Mouse (Mus musculus) brain, embryonic 14.5 days (tissue): Measurements from ENCODE around the gene Slpi. TPM values are rescaled to one million over a fixed set of nuclear protein-coding genes. Genes with fewer than 3 reads are reported as not detected.
A peak's percentile ranks its signal among the peaks of the same experiment; 100 is the strongest.
"Not testable (repeated sequence)": the region's sequence is repeated elsewhere in the genome, so short reads cannot be mapped to it uniquely, and the experiment has no call there.

ENCODE experiments used
- DNase-seq: peaks from one replicate; pipeline ENCODE4 v3.0.0-alpha.2; 2011; ENCODE audit warnings: low read depth
- CTCF ChIP-seq: fragments of 200-500 bp; IDR thresholded peaks from 2 replicates; pipeline ENCODE4 v1.5.1; 2012; ENCODE audit warnings: inconsistent platforms, mild to moderate bottlenecking, moderate library complexity, borderline replicate concordance; ENCODE audit not compliant: insufficient read depth, insufficient read length; ENCODE audit errors: extremely low read depth
- POLR2A ChIP-seq: fragments of 200-500 bp; IDR thresholded peaks from 2 replicates; pipeline ENCODE4 v1.6.1; 2012; ENCODE audit warnings: mild to moderate bottlenecking, inconsistent platforms, borderline replicate concordance; ENCODE audit not compliant: poor library complexity, insufficient read depth, insufficient read length, severe bottlenecking; ENCODE audit errors: extremely low read depth
- polyA plus RNA-seq: library from polyadenylated mRNA; depleted of rRNA; stranded (reverse); fragments of >200 nt; gene quantifications from 2 replicates; pipeline ENCODE4 v1.2.3, GENCODE M21; 2012

The Slpi gene
- polyA plus RNA-seq, 1 experiment, result 0.22 TPM

DNA sequence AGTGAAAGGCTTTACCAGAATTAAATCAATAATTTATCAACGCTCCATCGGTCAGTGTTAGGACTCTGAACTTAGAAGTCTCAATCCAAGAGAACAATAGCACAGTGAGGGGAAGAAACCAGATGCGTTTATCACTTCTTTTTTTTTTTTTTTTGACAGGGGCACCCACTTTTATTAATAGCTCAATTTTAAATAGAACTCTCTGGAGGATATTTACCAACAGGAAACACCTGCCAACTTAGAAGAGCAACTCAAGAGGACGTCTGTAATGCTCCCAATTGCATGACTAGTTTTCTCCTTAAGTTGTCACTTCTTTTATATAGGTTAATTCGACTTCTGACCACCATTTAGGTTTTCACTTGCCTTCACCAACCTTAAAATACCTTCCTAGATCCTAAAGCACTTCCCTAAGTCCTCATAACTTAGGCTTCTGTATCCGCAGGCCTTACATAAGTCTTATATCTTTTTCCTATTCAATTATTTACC is 20.2 kb downstream of the Slpi start:
- TF ChIP-seq POLR2A (no peak), CTCF (no peak)
- DNase-seq, result no peak

DNA sequence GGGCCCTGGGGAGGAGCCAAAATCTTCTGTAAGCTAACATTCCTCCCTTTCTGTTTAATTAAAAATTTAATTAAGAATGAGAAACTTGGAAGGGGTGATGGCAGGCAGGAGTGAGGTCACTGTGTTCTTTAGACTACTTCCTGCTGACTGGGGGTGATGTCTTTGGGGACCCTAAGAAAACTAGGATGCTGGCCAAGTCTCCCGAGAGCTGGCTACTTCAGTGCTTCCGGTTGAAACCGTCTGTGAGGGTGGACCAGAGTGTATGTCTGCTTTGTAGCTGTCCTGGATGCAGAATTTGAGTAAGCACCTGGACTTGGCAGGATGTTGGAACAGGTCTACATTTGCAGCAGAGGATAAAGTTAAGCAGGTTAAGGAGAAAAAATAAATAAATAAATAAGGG is 21.9 kb downstream of the Slpi start:
- peak; percentile 52 for DNase-seq
- TF ChIP-seq CTCF, result no peak
- TF ChIP-seq POLR2A, result no peak

DNA sequence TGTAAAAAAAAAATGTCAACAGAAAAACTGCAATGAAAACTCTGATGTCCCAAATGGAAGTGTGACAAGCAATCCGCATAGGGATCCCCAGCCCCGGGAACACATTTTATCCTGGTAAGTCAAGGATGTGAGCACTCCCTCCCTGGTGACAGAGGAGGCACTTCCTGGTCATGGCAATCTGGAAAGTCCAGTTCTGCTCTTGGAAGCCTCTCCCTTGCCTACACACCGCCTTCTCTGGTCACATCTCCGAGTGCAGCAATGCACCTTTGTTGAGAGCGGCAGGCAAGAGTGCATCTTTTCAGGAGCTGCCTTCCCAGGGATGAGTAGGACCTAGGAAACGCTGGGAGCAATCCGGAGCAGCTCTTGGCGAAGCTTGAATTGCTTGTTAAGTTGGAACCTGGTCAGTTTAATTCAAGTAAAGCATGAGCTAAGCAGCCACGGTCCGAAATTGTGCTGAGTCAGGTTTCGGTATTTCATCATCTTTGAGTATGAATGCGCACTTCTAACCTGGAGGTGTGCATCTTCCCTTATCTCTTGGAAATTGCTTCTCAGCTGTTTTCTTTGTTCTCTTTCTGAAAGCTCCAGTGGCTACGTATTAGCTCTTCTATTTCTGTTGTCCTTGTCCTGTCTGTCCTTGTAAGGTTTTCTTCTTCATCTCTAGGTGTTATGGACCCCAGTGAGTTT is 27.8 kb downstream of the Slpi start:
- no peak for DNase-seq
- TF ChIP-seq POLR2A (no peak), CTCF (no peak)

DNA sequence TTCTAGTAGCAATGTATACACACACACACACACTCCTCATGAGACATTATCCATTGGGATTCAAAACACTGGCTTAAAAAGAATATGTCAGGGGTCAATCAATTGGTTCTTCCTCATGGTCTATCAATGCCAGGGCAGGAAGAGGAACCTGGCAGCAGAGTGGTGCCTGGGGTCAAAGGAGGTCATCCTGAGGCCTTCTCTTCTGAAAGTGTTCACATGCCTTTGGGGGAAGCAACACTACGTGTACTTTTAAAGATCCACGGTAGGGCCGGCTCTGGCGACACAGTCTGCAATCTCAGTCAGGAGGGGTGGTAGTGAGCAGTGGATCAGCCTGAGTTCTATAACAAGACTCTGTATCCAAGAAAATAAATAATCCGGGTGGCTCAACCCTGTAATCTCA is 29.2 kb downstream of the Slpi start:
- TF ChIP-seq POLR2A (no peak), CTCF (no peak)
- no peak for DNase-seq

DNA sequence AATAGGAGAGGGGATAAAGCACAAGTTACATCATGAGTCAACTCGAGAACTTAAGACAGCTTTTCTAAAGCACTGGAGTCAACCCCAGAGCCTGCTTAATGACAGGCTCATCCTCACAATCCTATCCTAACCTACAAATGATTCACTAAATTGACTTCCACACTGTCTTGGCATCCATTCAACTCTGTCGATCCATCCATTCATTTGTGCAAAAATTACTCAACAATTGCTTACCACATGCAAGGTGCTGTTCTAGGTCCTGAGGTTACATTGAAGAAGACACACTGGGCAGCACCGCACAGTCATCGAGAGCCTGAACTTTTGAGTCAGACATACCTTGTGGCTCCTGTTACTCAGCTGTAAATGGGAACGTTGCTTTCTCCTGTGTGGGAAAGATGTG is 29.9 kb downstream of the Slpi start:
- TF ChIP-seq CTCF (no peak), POLR2A (no peak)
- DNase-seq, result no peak

DNA sequence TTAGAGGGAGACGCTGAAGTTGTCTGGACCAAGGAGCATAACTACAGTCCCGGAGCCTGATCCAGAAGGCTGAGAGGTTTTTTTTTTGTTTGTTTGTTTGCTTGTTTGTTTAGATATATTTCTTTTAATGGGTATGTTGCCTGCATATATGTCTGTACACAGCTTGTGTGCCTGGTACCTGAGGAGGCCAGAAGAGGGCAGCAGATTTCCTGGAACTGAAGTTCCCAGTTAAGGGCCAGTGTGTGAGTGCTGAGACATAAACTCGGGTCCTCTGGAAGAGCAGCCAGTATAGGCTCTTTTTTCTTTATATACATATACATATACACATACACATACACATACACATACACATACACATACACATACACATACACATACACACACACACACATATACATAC is 30.5 kb downstream of the Slpi start:
- TF ChIP-seq POLR2A, result no peak
- peak; percentile 27; the same call in 1 of the 2 replicates for TF ChIP-seq CTCF
- no peak for DNase-seq

DNA sequence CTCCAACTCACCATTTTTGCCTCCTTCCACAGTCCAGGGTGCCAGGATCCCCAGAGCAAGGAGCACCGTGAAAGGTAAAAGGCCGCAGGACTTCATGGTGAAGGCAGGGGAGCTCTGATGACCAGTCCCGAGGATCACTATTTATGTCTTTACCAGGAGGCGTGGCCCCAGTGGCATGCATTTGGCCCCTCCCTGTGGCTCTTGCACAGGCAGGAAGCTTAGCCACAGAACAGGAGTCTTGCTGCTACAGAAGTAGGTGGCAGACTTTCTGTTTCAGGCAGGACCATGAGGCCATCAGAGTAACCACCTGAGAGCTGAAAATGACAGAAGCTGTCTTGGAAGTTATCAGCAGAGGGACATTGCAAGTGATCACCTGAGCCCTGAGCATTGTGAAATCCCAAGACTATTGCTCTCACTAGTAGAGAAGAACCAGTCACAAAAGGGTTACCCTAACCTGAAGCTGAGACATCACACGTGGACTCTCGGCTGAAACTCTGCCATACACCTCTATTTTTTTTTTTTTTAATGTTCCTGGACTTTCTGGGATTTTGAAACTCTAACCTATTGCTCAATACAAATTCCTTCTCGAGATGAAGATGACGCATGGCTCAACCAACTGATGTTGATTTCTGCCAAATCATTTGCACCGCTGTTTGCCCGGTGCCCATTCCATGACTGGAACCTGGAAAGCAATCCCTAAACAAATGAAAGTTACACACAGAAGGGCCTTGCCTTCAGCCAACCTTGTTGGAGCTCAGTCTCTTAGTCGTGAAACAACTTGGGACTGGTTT is 32.5 kb downstream of the Slpi start:
- TF ChIP-seq POLR2A, result no peak
- TF ChIP-seq CTCF, result no peak
- no peak for DNase-seq

DNA sequence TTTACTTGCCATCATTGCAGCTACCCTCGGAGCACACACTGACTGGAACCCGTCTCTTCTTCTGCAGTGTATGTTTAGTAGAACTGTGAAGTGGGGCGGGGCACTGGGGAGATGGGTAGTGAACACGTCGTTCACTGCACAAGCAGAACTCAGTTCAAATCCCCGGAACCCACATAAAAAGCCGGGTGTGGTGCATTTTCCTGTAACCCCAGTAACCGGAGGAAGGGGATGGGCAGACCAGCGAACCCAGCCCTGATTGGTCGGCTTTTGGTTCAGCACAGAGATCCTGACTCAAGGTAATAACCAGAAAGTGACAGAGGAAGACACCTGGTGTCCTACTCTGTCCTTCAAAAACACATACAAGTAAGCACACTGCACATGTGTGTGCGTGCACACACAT is 35.5 kb downstream of the Slpi start:
- DNase-seq, result no peak
- TF ChIP-seq CTCF (no peak), POLR2A (no peak)

DNA sequence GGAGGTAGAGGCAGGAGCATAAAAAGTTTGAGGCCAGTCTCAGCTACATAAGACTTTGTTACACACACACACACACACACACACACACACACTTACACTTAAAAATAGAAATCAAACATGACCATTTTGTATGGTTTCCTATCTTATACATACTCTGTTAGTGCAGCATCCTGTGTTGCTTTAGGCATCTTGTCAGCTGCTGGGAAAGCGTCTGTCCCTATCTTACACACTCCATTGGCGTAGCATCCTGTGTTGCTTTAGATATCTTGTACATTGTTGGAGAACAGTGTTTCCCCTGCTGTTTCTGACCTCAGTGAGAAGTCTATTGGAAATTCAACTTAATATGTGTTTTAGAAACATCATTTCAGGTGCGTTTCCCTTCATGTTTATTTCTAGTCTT is 36.2 kb downstream of the Slpi start:
- TF ChIP-seq POLR2A (no peak), CTCF (no peak)
- DNase-seq, result no peak

DNA sequence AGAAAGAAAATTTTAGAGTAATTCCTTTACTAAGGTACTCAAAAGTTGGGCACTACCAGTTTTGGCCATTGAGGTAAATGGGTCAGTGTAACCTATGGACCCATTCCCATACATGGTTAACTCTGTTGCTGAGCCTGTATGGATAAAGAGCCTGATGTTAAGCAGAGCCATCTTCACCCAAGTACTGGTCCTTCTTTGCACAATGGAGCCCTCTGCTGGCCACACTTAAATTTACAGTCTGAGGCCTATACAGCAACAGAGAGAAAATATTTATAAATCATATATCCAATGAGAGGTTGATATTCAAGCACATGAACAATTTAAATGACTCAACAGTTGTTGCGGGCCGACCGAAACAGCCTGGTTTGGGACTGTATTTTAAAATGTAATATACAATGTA is 39.9 kb downstream of the Slpi start:
- peak; percentile 42; the same call in 1 of the 2 replicates for TF ChIP-seq CTCF
- TF ChIP-seq POLR2A, result no peak
- DNase-seq, result peak; percentile 24

DNA sequence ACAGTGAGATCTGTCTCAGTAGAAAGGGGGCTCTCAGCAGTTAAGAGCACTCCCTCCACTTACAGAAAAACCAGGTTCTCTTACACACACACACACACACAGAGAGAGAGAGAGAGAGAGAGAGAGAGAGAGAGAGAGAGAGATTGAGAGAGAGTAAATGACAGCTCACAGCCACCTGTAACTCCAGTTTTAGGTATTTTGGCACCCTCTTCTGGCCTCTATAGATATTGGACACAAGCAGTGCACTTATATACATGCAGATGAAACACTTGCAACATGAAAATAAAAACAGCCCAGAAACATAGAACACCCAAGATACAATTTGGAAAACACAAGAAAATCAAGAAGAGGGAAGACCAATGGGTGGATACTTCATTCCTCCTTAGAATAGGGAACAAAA is 41.2 kb downstream of the Slpi start:
- peak; percentile 11 for DNase-seq

DNA sequence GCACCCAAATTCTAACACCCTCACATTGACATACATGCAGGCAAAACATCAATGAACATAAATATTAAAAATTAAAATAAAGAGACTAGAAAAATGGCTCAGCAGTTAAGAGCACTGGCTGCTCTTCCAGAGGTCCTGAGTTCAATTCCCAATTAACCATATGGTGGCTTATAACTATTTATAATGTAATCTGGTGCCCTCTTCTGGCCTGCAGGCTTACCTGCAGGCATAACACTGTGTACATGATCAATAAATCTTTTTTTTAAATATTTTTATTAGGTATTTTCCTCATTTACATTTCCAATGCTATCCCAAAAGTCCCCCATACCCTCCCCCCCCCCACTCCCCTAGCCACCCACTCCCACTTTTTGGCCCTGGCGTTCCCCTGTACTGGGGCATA is 45.2 kb downstream of the Slpi start:
- DNase-seq, result not testable (repeated sequence)

DNA sequence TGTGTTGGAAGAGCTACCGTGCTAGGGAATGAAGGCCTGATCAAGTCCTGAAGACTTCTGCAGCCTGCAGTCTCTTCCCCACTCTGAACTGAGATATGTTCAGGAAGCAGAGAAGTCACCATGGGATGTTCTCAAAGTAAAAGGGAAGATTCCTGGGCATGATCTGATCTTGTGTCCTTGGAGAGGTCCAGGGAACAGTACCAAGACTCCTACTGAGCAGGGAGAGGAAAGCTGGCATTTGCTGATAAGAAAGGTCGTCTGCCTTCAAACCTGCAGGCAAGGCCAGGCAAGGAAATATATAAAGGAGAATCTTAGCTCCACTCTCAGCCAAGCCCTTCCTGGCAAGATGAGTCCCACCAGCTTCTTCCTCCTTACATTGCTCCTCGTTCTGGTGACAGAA is 56.5 kb downstream of the Slpi start, which contains the start of gene Svs5:
Svs5 (plus strand) TSS at position 301 of the 400 bp plus-strand sequence.
- not testable (repeated sequence) for DNase-seq
